Mouse (Mus musculus) central nervous system, embryonic 18 days (tissue): ENCODE results near the gene Spag7. TPM values are rescaled to one million over a fixed set of nuclear protein-coding genes. Genes with fewer than 3 reads are reported as not detected.

Source experiments
- polyA plus RNA-seq: library from polyadenylated mRNA; depleted of rRNA; stranded (reverse); fragments of >200 nt; gene quantifications from 2 replicates; pipeline ENCODE4 v1.2.3, GENCODE M21; 2012; rRNA removed

The Spag7 gene
- polyA plus RNA-seq, result 70.3 and 73.0 TPM in 2 replicates

DNA sequence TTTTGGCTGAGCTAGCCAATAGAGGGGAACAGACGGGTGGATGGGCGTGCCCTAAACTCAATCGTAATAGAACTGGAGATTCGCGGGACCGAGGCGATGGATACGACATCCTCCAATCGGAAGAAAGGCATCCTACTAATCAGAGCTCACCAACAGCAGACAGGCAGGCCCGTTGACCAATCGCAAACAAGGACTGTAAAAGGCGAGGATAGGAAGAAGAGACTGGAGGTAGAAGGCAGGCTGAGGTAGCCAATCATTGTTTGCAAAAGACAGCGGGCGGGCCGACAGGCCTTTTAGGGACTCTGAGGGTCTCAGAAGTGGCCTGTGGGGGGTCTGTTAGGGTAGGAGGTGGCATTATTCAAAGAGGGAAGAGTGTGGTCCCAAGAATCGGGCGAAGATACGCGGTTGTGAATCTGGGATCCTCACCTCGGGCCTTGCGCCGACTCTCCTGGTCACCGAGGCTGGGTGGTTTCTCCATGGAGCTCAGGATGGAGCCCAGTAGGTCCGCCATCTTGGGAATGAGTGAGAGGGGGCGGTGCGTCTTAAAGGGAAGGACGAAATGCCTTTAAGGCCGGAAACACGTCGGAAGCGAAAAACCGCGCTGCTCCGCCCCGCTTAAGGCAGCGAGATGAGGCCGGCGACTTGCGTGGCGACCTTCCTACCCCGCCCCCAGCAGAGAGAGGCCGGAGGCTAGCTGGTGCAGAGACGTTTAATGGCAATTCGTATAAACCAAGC, at the start of gene Spag7:
Gene Spag7 (minus strand): TSS at position 646 of the 735 bp plus-strand sequence.

DNA sequence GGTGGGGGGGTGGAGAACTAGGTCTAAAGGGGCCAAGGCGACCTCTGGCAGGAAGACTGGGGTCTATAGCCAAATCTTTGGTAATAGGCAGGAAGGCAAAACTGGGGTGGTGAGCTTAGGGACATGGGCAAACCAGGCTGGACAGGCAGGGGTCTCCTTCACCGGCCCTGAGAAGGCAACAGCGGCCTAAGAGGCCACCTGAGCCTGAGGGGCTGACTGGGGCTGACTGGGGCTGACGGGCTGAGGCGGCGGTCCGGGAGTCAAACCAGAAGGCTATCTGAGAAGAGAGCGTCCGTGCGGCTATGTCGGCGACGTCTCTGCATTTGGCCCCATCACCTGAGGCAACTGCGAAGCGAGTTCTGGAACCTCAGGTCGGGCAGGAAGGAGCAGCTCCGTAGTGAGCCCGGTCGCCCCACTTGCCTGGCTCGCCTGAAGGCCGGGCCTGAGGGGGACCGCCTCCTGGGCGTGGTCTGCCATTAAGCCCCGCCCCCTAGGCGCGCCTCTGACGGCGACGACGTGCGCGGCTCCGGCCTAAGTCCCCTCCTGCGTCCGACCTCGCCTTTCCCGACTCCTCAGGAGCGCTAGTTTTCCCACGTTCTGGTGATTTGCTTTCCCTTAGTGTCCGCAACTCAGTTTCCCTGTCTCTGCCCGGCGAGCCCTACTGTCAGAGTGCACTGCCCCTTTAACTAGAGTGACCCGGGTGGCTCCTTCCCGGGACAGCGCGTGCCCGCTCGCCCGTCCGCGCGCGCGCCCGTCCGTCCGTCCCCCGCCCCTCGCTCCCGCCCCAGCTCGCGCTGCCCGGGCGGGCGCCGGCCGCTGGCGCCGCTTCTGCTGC, 30.7 kb upstream of the Spag7 start, which contains the start of the genes Inca1 and Kif1c:
Gene Inca1 (minus strand): TSS at position 434 of the 835 bp plus-strand sequence.
Gene Kif1c (plus strand): TSS at position 827 of the 835 bp plus-strand sequence.

DNA sequence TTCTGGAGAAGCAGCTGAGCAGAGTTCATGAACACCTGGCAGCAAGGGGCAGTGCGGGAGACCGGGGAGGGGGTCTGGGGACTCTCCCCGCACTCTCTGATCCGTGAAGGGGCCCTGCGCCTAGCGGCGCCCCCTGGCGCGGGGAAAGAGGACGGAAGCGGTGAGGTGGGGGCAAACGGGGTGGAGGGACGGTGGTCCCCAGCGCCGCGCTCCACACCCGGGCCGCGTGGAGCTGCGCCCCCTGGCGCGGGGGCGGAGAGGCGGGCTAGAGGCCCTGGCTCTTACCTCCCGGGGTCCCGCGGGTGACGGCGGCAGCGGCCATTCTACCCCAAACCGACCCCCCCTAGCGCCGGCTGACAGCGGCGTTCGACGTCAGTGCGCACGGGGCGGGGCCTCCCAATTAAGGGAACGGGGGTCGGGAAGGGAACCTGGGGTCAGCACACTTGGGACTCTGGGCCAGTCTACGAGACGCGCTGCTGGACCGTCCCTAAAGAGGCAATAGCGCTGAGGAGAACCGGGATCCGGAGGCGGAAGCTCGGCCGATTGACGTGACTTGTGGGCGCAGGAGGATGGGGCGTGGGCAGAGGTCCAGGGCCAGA, 18.5 kb upstream of the Spag7 start, which contains the start of gene Camta2:
Gene Camta2 (minus strand): TSS at position 505 of the 599 bp plus-strand sequence.

DNA sequence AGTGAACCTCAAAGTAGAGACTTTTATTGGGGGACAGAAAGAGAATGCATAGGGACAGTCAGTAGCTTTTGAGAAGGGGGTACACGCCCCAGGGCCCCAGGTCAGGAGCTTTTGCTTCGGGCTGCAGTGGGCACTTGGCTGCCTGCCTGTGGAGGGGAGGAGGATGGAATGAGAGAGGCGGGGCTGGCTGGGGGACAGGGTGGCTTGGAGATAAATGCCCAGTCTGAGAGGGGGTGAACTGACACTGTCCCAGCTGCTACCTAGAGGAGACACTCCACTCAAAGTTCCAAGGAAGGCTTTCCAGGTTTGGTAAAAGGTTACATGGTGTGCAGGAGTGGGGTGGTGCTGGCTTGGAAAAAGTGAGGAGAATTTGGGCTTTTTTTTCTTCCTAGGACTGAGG, 12.3 kb downstream of the Spag7 start, which contains the start of gene Eno3:
Gene Eno3 (plus strand): TSS at position 239 of the 400 bp plus-strand sequence.

DNA sequence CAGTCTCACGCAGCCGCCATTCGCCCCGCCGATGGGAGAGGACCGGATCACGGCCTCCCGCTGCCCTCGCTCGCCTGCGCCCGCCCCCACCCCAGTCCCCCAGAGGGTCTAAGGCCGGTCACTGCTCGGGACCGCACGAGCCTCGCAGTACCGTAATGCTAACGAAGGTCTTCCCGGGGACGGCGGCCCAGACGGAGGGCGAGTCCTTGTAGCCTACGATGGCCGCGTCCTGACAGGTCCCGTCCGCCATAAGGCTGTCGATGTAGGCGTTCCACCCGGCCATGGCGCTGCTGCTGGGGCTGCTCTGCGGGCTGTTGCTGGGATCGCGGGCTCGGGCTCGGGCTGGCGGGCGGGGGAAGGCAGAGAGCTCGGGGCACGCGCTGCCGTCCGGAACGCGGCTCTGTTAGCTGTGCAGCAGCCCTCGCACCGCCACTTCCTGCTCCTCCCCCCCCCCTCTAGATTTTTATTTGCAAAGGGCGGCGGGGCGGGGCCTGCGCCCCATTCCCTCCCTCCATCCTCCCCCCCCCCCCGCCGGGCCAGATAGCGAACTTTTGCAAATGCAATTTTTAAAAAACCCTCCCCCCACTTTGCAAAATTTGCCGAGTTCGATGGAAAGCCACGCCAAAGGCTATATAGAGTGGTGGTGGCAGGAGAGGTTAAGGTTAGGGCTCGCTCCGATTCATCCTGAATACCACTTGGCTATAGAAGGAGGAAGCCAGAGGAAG, 14.9 kb downstream of the Spag7 start, which contains the start of gene Pfn1:
Gene Pfn1 (minus strand): TSS at position 447 of the 725 bp plus-strand sequence.

DNA sequence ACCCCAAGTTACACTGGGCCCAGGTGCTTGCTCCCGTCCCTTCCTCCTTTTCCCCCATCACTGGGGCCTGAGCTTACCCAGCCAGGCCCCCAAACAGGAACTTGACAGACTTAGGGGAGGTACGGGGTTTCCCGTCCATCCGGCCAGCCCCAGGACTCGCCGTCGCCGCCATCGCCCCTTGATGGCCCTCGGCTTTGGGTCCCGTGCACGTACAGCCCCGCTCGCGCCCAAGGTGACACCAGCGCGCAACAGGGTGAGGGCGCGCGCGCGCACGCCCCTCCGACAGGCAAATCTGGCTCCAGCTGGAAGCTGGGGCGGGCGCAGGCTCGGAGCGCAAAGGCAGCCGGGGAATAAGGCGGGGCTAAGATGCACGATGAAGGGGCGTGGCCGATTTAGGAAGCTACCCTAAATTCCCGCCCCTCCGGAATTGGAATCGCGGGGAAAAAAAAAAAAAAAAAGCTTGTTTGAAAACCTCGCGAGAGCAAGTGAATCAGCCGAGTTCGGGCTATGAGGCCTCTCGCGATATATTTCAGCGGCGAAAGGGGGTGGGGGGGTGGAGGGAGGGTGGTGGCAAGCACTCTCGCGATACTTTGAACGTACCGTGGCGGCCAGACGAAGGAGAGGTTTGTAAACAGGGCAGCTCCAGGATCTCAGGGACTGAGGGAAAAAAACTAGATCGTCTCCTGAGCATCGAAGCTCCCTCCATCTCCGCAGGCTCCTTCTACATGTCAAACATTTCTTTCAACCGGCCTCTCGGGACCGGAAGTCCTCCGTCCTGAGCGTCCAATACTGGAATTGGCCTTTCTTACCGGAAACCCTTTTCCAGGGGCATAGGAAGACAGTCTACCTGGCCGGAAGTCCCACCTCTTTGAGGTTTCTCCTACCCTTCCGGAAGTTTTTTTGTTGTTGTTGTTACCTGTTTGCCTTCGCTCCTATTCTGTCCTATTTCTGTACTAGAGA, 22.2 kb downstream of the Spag7 start, which contains the start of the genes Rnf167 and Slc25a11:
Gene Rnf167 (plus strand): TSS at position 545 of the 960 bp plus-strand sequence.
Gene Slc25a11 (minus strand): TSS at position 789 of the 960 bp plus-strand sequence.

DNA sequence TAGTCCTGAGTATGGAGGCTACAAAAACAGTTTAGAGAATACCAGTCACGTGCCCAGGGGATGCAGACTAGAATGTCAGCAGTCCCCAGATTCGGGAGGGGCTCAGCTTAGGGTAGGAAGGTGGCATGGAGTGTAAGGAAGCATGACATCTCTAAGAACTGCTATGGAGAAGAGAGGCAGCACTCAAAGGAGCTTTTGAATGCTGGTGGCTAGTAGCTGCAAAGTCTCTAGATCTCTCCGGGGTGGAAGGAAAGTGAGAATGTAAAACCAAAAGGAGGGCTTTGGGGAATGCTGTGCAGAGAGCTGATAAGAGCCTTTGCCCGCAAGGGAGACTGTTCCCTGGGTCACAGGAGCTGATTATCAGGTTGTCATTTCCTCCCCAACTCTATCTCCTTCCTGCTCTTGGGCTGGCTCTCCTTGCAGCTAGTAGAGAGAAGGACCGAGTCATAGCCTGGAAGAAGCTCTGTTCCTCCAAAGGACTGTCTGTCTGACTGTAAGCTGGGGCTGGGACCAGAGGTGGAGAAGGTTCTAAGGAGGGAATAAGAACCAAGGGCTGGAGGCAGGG, 30.4 kb downstream of the Spag7 start, which contains the start of gene Gp1ba:
Gene Gp1ba (plus strand): TSS at position 409 of the 565 bp plus-strand sequence.

DNA sequence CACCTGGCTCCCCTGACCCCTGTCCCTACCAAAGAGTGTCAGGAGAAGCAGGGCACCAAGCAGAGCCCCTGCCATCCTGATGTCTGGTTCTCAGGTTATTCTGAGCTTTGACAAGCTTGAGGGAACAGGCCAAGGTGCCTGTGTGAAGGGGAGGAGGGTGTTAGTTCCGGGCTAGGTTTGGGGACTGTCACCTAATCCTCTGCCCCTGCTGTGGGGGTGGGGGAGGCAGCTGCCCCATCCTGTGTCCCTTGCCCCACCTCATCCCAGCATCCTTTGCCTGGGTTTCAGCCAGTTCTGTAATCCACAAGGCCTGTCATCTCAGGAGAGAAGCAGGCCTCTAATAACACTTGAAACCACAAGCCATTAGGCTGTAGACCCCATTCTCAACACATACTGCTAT, 50.1 kb downstream of the Spag7 start, which contains the start of gene Chrne:
Gene Chrne (minus strand): TSS at position 116 of the 400 bp plus-strand sequence.

DNA sequence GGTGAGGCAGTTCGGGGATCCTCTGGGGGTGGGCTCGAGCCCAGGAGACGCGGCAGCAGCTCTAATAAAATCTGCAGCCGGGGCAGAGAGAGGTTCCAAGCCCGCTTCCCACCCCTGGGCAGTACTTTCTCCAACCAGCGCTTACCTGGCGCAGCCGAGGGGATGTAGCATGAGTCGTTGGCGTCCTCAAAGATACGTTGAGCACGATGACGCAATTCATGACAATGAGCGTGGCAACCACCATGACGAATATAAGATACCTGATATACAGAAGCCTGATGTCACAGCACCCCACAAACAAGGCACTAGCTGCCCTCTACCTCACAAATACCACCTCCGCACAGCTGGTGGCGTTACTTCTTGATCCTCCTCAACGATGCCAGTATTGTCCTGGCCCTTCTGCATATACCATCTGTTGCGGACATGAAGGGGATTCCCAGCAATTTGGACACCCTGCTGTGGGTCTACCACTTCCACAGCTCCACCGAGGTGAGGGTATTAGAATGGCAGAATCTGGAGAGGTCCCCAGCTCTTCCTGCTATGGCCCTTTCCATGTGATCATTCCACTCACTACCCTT, 53.6 kb downstream of the Spag7 start, which contains the start of gene 4930544D05Rik:
Gene 4930544D05Rik (plus strand): TSS at position 333 of the 578 bp plus-strand sequence.

Other genes starting within 250 kb of the Spag7 start
- 64.3 and 77.9 TPM in 2 replicates for gene Arrb2, start 236.8 kb downstream of the Spag7 start, polyA plus RNA-seq
- 29.5 and 33.2 TPM in 2 replicates for gene Med11, start 217.5 kb downstream of the Spag7 start, polyA plus RNA-seq
- gene Zmynd15, start 210.0 kb downstream of the Spag7 start, polyA plus RNA-seq, result 1.4 and 1.6 TPM in 2 replicates
- 2.1 and 4.0 TPM in 2 replicates for gene Cxcl16, start 209.4 kb downstream of the Spag7 start, polyA plus RNA-seq
- gene Tm4sf5, start 164.2 kb downstream of the Spag7 start, polyA plus RNA-seq, result 5.3 and 6.0 TPM in 2 replicates
- gene Vmo1, start 154.8 kb downstream of the Spag7 start, polyA plus RNA-seq, result 0.17 TPM in 1 of 2 replicates, not detected in the other
- gene Gltpd2, start 150.2 kb downstream of the Spag7 start, polyA plus RNA-seq, result not detected in 2 replicates
- gene Psmb6, start 144.0 kb downstream of the Spag7 start, polyA plus RNA-seq, result 411 and 440 TPM in 2 replicates
- gene Gm40193, start 136.5 kb downstream of the Spag7 start, polyA plus RNA-seq, result not detected in 2 replicates
- 30.0 and 37.4 TPM in 2 replicates for gene Pld2, start 129.4 kb downstream of the Spag7 start, polyA plus RNA-seq
- gene Mink1, start 106.5 kb downstream of the Spag7 start, polyA plus RNA-seq, result 97.3 and 104 TPM in 2 replicates
- gene 4930544D05Rik, start 53.6 kb downstream of the Spag7 start, polyA plus RNA-seq, result 0.12 TPM in 1 of 2 replicates, not detected in the other
- gene Chrne, start 50.2 kb downstream of the Spag7 start, polyA plus RNA-seq, result 0.13 and 0.53 TPM in 2 replicates
- 0.05 TPM in 1 of 2 replicates, not detected in the other for gene Gp1ba, start 30.3 kb downstream of the Spag7 start, polyA plus RNA-seq
- 96.5 and 96.7 TPM in 2 replicates for gene Rnf167, start 22.2 kb downstream of the Spag7 start, polyA plus RNA-seq
- gene Slc25a11, start 21.9 kb downstream of the Spag7 start, polyA plus RNA-seq, result 113 and 117 TPM in 2 replicates
- gene Pfn1, start 14.8 kb downstream of the Spag7 start, polyA plus RNA-seq, result 321 and 340 TPM in 2 replicates
- 17.5 and 44.8 TPM in 2 replicates for gene Eno3, start 12.2 kb downstream of the Spag7 start, polyA plus RNA-seq
- gene Camta2, start 18.7 kb upstream of the Spag7 start, polyA plus RNA-seq, result 20.3 and 22.8 TPM in 2 replicates
- 0.49 and 0.56 TPM in 2 replicates for gene Inca1, start 30.7 kb upstream of the Spag7 start, polyA plus RNA-seq
- 16.3 and 18.0 TPM in 2 replicates for gene Kif1c, start 31.1 kb upstream of the Spag7 start, polyA plus RNA-seq
- gene Zfp3, start 94.8 kb upstream of the Spag7 start, polyA plus RNA-seq, result 9.1 TPM in 2 replicates
- 0.07 TPM in 1 of 2 replicates, not detected in the other for gene Scimp, start 143.2 kb upstream of the Spag7 start, polyA plus RNA-seq
- gene Rabep1, start 175.4 kb upstream of the Spag7 start, polyA plus RNA-seq, result 35.8 and 38.5 TPM in 2 replicates